ENCODE assay signal across 18 mouse cellular contexts in the genomic region with DNA sequence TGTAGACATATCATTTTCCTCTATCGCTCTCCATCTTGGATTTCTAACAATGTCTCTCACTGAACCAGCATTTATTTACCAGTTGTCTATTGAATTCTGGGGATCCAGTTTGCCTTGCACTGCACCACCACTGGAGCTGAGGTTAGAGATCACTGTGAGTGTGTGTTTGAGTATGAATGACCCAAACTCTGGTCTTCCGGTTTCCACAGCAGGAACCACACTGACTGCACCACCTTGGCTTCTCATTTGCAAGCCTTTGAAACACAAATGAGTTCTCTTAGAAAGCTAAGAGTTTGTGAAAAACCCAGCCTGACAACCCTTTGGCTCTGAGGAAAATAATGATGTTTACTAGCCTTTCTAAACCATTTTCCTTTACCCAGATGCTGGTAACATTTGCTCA.
"Had no signal": no experiment of that assay in that cellular context is flagged by ENCODE, and none has a peak within 500 bp of the region (broad histone marks: within the 10 kb centered on the region; RNA-seq: fewer than 3 reads in every experiment).

No protein-coding gene starts in this region.

- H3K27me3 ChIP-seq: midbrain, embryonic 12.5 days; neural tube, embryonic 13.5 days; neural tube, embryonic 15.5 days; stomach, embryonic 15.5 days had no signal

- DNase-seq: lung, adult 18-20 months; lung, embryonic 14.5 days; lung, postnatal 10 days; lung, postnatal 4 days; midbrain, embryonic 14.5 days; retina, postnatal 1 day; right cerebral cortex, adult 18-20 months; right cerebral cortex, postnatal 14 days; thymus, adult 2 months; thymus, postnatal 25 days; thymus, postnatal 4 days had no signal

- H3K9me3 ChIP-seq: midbrain, embryonic 10.5 days; midbrain, embryonic 12.5 days; neural tube, embryonic 13.5 days; neural tube, embryonic 15.5 days; stomach, embryonic 15.5 days had no signal

- H3K9ac ChIP-seq: lung, embryonic 14.5 days; midbrain, embryonic 12.5 days; neural tube, embryonic 13.5 days; neural tube, embryonic 15.5 days; stomach, embryonic 15.5 days had no signal

- H3K27ac ChIP-seq: midbrain, embryonic 10.5 days; midbrain, embryonic 12.5 days; neural tube, embryonic 13.5 days; neural tube, embryonic 15.5 days; stomach, embryonic 15.5 days; stomach, postnatal 0 days had no signal

- H3K4me3 ChIP-seq: midbrain, embryonic 10.5 days; midbrain, embryonic 12.5 days; myocyte; neural tube, embryonic 13.5 days; neural tube, embryonic 15.5 days; stomach, embryonic 15.5 days had no signal

- H3K4me1 ChIP-seq: midbrain, embryonic 10.5 days; midbrain, embryonic 12.5 days; neural tube, embryonic 13.5 days; neural tube, embryonic 15.5 days; stomach, embryonic 15.5 days had no signal

- H3K36me3 ChIP-seq: midbrain, embryonic 10.5 days; midbrain, embryonic 12.5 days; neural tube, embryonic 13.5 days; neural tube, embryonic 15.5 days; stomach, embryonic 15.5 days had no signal
